Mouse (Mus musculus) forebrain, embryonic 13.5 days (tissue): ENCODE results near the gene Fam83d. TPM values are rescaled to one million over a fixed set of nuclear protein-coding genes. Genes with fewer than 3 reads are reported as not detected.
A peak's percentile ranks its signal among the peaks of the same experiment; 100 is the strongest.

ENCODE experiments used
- ATAC-seq: fragments of 200-750 bp; cut with Nextera tagmentation; 2 replicates; pipeline ENCODE4 v1.8.0; 2017
- H3K27ac ChIP-seq: fragments of 300-500 bp; sonication (generic); 2 replicates; pipeline ENCODE4 v1.5.1; 2015; ENCODE audit warnings: inconsistent platforms, mild to moderate bottlenecking, moderate library complexity
- H3K27me3 ChIP-seq: fragments of 300-500 bp; sonication (generic); 2 replicates; pipeline ENCODE4 v1.6.1; 2015; ENCODE audit warnings: mild to moderate bottlenecking, inconsistent platforms
- H3K36me3 ChIP-seq: fragments of 300-500 bp; sonication (generic); 2 replicates; pipeline ENCODE4 v1.6.1; 2015; ENCODE audit warnings: mild to moderate bottlenecking, inconsistent platforms; ENCODE audit not compliant: poor library complexity, severe bottlenecking
- H3K4me1 ChIP-seq: fragments of 300-500 bp; sonication (generic); 2 replicates; pipeline ENCODE4 v1.6.1; 2015; ENCODE audit warnings: inconsistent platforms
- H3K4me2 ChIP-seq: fragments of 300-500 bp; sonication (generic); 2 replicates; pipeline ENCODE4 v1.6.1; 2015; ENCODE audit warnings: inconsistent platforms, mild to moderate bottlenecking, moderate library complexity
- H3K4me3 ChIP-seq: fragments of 300-500 bp; sonication (generic); 2 replicates; pipeline ENCODE4 v1.5.1; 2015; ENCODE audit warnings: mild to moderate bottlenecking, inconsistent platforms
- H3K9ac ChIP-seq: fragments of 300-500 bp; sonication (generic); 2 replicates; pipeline ENCODE4 v1.6.1; 2015; ENCODE audit warnings: mild to moderate bottlenecking, inconsistent platforms
- H3K9me3 ChIP-seq: fragments of 300-500 bp; sonication (generic); replicated peaks from 2 replicates; pipeline ENCODE4 v1.6.1; 2016; ENCODE audit warnings: inconsistent platforms
- WGBS: fragments of 180-500 bp; shearing (Covaris S2); methylation state at CpG from one replicate; pipeline ENCODE4 v1.1.7; 2015; 5-methylcytosine and 5-hydroxymethylcytosine counted together
- polyA plus RNA-seq: library from polyadenylated mRNA; unstranded; fragments of >200 nt; fragmentation: Nextera tagmentation; extraction: Ambion mirVana; gene quantifications from 2 replicates; pipeline ENCODE4 v1.2.1, GENCODE M21; 2015

Fam83d gene
- polyA plus RNA-seq, 1 experiment from 2014 or later, result 38.7 TPM

GRCm38 (mm10) chr2:158749366-158749765, 18.5 kb upstream of the Fam83d start:
- Histone ChIP-seq H3K9ac (no peak overlapping the region), H3K9me3 (no peaks in the 10 kb centered on the region; the same call in 1 of the 2 replicates), H3K27ac (no peak overlapping the region), H3K4me2 (no peak overlapping the region), H3K36me3 (no peaks in the 10 kb centered on the region), H3K4me3 (no peak overlapping the region), H3K27me3 (no peaks in the 10 kb centered on the region), H3K4me1 (no peaks in the 10 kb centered on the region)
- WGBS, result 84% methylated on average over 9 of the region's 9 CpGs
- no peak for ATAC-seq

- no peak overlapping the region for H3K9ac ChIP-seq
- H3K4me3 ChIP-seq, result no peak overlapping the region
- H3K27ac ChIP-seq, result no peak overlapping the region
- no peak for ATAC-seq
- H3K4me1 ChIP-seq, result no peaks in the 10 kb centered on the region
- H3K27me3 ChIP-seq, result no peaks in the 10 kb centered on the region
- no peaks in the 10 kb centered on the region for H3K9me3 ChIP-seq
- no peaks in the 10 kb centered on the region for H3K36me3 ChIP-seq
- 88% methylated on average over 2 of the region's 2 CpGs for WGBS
- no peak overlapping the region for H3K4me2 ChIP-seq
These were observed 7.7 kb upstream of the Fam83d start for GRCm38 (mm10) chr2:158760231-158760630.

GRCm38 (mm10) chr2:158762339-158762738, 5.6 kb upstream of the Fam83d start:
- H3K27ac ChIP-seq, result no peak overlapping the region
- H3K4me3 ChIP-seq, result no peak overlapping the region
- WGBS, result 92% methylated on average over 5 of the region's 5 CpGs
- no peak overlapping the region for H3K9ac ChIP-seq
- no peak for ATAC-seq
- H3K4me1 ChIP-seq, result no peaks in the 10 kb centered on the region
- H3K9me3 ChIP-seq, result no peaks in the 10 kb centered on the region
- H3K27me3 ChIP-seq, result no peaks in the 10 kb centered on the region
- H3K4me2 ChIP-seq, result no peak overlapping the region
- H3K36me3 ChIP-seq, result no peaks in the 10 kb centered on the region

- under 1% methylated on average over 37 of the region's 37 CpGs for WGBS
- Histone ChIP-seq H3K4me1 (peaks cover 49% of the 10 kb centered on the region), H3K36me3 (peaks cover 8% of the 10 kb centered on the region; the same call in 1 of the 2 replicates), H3K4me3 (peak overlapping the region; percentile 72), H3K27ac (peak overlapping the region; percentile 59; the same call in 1 of the 2 replicates), H3K4me2 (peak overlapping the region; percentile 97), H3K27me3 (no peaks in the 10 kb centered on the region), H3K9me3 (no peaks in the 10 kb centered on the region), H3K9ac (peak overlapping the region; percentile 81)
- peak; percentile 14 for ATAC-seq
These were observed 457 bp downstream of the Fam83d start for GRCm38 (mm10) chr2:158768350-158768749.

- peaks cover 49% of the 10 kb centered on the region for H3K4me1 ChIP-seq
- no peak for ATAC-seq
These were observed 878 bp downstream of the Fam83d start for GRCm38 (mm10) chr2:158768771-158769170.

GRCm38 (mm10) chr2:158770126-158770757, 2.3 kb downstream of the Fam83d start:
- H3K9me3 ChIP-seq, result no peaks in the 10 kb centered on the region
- H3K4me2 ChIP-seq, result peak overlapping the region; percentile 97
- H3K4me1 ChIP-seq, result peaks cover 49% of the 10 kb centered on the region
- H3K4me3 ChIP-seq, result peak overlapping the region; percentile 72
- no peak for ATAC-seq
- H3K36me3 ChIP-seq, result peaks cover 15% of the 10 kb centered on the region
- no peaks in the 10 kb centered on the region for H3K27me3 ChIP-seq
- H3K27ac ChIP-seq, result no peak overlapping the region
- H3K9ac ChIP-seq, result peak overlapping the region; percentile 81
- 29% methylated on average over 13 of the region's 13 CpGs for WGBS

More at GRCm38 (mm10) chr2:158768771-158769170, 878 bp downstream of the Fam83d start:
- H3K9ac ChIP-seq, result peak overlapping the region; percentile 81
- 5% methylated on average over 5 of the region's 5 CpGs for WGBS
- no peak overlapping the region for H3K27ac ChIP-seq
- H3K27me3 ChIP-seq, result no peaks in the 10 kb centered on the region
- peaks cover 13% of the 10 kb centered on the region for H3K36me3 ChIP-seq
- peak overlapping the region; percentile 72 for H3K4me3 ChIP-seq
- H3K9me3 ChIP-seq, result no peaks in the 10 kb centered on the region
- peak overlapping the region; percentile 97 for H3K4me2 ChIP-seq

GRCm38 (mm10) chr2:158771066-158771763, 3.3 kb downstream of the Fam83d start:
- 56% methylated on average over 11 of the region's 11 CpGs for WGBS
- H3K9me3 ChIP-seq, result no peaks in the 10 kb centered on the region
- H3K4me1 ChIP-seq, result peaks cover 50% of the 10 kb centered on the region
- H3K4me3 ChIP-seq, result peak overlapping the region; percentile 72; the same call in 1 of the 2 replicates
- H3K27me3 ChIP-seq, result no peaks in the 10 kb centered on the region
- no peak overlapping the region for H3K27ac ChIP-seq
- H3K4me2 ChIP-seq, result peak overlapping the region; percentile 97
- no peak for ATAC-seq
- peak overlapping the region; percentile 81; the same call in 1 of the 2 replicates for H3K9ac ChIP-seq
- H3K36me3 ChIP-seq, result peaks cover 15% of the 10 kb centered on the region

GRCm38 (mm10) chr2:158772808-158773207, 4.9 kb downstream of the Fam83d start:
- Histone ChIP-seq H3K4me1 (peaks cover 54% of the 10 kb centered on the region), H3K36me3 (peaks cover 15% of the 10 kb centered on the region)

GRCm38 (mm10) chr2:158774886-158775285, 7.0 kb downstream of the Fam83d start:
- Histone ChIP-seq H3K4me2 (no peak overlapping the region), H3K4me3 (no peak overlapping the region), H3K27me3 (no peaks in the 10 kb centered on the region), H3K9ac (no peak overlapping the region), H3K27ac (no peak overlapping the region), H3K4me1 (peaks cover 38% of the 10 kb centered on the region), H3K9me3 (no peaks in the 10 kb centered on the region), H3K36me3 (peaks cover 23% of the 10 kb centered on the region)
- ATAC-seq, result no peak
- WGBS, result 83% methylated on average over 8 of the region's 8 CpGs

More at GRCm38 (mm10) chr2:158772808-158773207, 4.9 kb downstream of the Fam83d start:
- no peak overlapping the region for H3K9ac ChIP-seq
- H3K4me3 ChIP-seq, result no peak overlapping the region
- H3K9me3 ChIP-seq, result no peaks in the 10 kb centered on the region
- no peaks in the 10 kb centered on the region for H3K27me3 ChIP-seq
- 83% methylated on average over 13 of the region's 13 CpGs for WGBS
- H3K27ac ChIP-seq, result no peak overlapping the region
- no peak overlapping the region; the same call in 1 of the 2 replicates for H3K4me2 ChIP-seq
- ATAC-seq, result no peak

- Histone ChIP-seq H3K9ac (peak overlapping the region; percentile 19; the same call in 1 of the 2 replicates), H3K27ac (no peak overlapping the region), H3K4me1 (peaks cover 20% of the 10 kb centered on the region), H3K4me2 (no peak overlapping the region), H3K27me3 (no peaks in the 10 kb centered on the region), H3K4me3 (no peak overlapping the region), H3K9me3 (no peaks in the 10 kb centered on the region), H3K36me3 (peaks cover 41% of the 10 kb centered on the region)
- 91% methylated on average over 4 of the region's 4 CpGs for WGBS
- ATAC-seq, result no peak
These were observed 8.8 kb downstream of the Fam83d start for GRCm38 (mm10) chr2:158776716-158777115.

- Histone ChIP-seq H3K36me3 (peaks cover 44% of the 10 kb centered on the region), H3K9me3 (no peaks in the 10 kb centered on the region), H3K27ac (no peak overlapping the region), H3K27me3 (no peaks in the 10 kb centered on the region), H3K4me2 (no peak overlapping the region), H3K4me3 (no peak overlapping the region), H3K4me1 (peaks cover 12% of the 10 kb centered on the region), H3K9ac (no peak overlapping the region)
- 83% methylated on average over 6 of the region's 6 CpGs for WGBS
- no peak for ATAC-seq
These were observed 9.6 kb downstream of the Fam83d start for GRCm38 (mm10) chr2:158777490-158777889.

- WGBS, result 88% methylated on average over 7 of the region's 7 CpGs
- Histone ChIP-seq H3K4me1 (peaks cover 5% of the 10 kb centered on the region; the same call in 1 of the 2 replicates), H3K27me3 (no peaks in the 10 kb centered on the region), H3K9me3 (no peaks in the 10 kb centered on the region), H3K36me3 (peaks cover 43% of the 10 kb centered on the region), H3K9ac (no peak overlapping the region), H3K4me3 (no peak overlapping the region), H3K27ac (no peak overlapping the region), H3K4me2 (no peak overlapping the region)
- no peak for ATAC-seq
These were observed 10.5 kb downstream of the Fam83d start for GRCm38 (mm10) chr2:158778349-158778748.
